Mouse (Mus musculus) hindbrain, postnatal 0 days (tissue): ENCODE measurements around the gene Nsa2. TPM values are rescaled to one million over a fixed set of nuclear protein-coding genes. Genes with fewer than 3 reads are reported as not detected.
"Not testable (repeated sequence)": the region's sequence is repeated elsewhere in the genome, so short reads cannot be mapped to it uniquely, and the experiment has no call there.

Source experiments
- ATAC-seq: fragments of 200-750 bp; cut with Nextera tagmentation; 2 replicates; pipeline ENCODE4 v1.8.0; 2017; ENCODE audit warnings: mild to moderate bottlenecking, moderate TSS enrichment, moderate library complexity
- DNase-seq: peaks from one replicate; pipeline ENCODE4 v3.0.0-alpha.2; 2015; ENCODE audit warnings: low spot score
- H3K27ac ChIP-seq: fragments of 300-500 bp; sonication (generic); 2 replicates; pipeline ENCODE4 v1.5.1; 2014; ENCODE audit warnings: mild to moderate bottlenecking
- H3K27me3 ChIP-seq: fragments of 300-500 bp; sonication (generic); 2 replicates; pipeline ENCODE4 v1.6.1; 2014; ENCODE audit warnings: low read length, mixed read lengths; ENCODE audit not compliant: insufficient read depth
- H3K36me3 ChIP-seq: fragments of 300-500 bp; sonication (generic); 2 replicates; pipeline ENCODE4 v1.6.1; 2014; ENCODE audit warnings: low read length, mixed read lengths; ENCODE audit not compliant: insufficient read depth
- H3K4me1 ChIP-seq: fragments of 300-500 bp; sonication (generic); 2 replicates; pipeline ENCODE4 v1.6.1; 2014; ENCODE audit warnings: antibody characterized with exemption, low read length, mixed read lengths; ENCODE audit not compliant: insufficient read depth
- H3K4me2 ChIP-seq: fragments of 300-500 bp; sonication (generic); 2 replicates; pipeline ENCODE4 v1.6.1; 2014; ENCODE audit warnings: low read depth, mild to moderate bottlenecking, low read length, moderate library complexity, mixed read lengths
- H3K4me3 ChIP-seq: fragments of 300-500 bp; sonication (generic); 2 replicates; pipeline ENCODE4 v1.5.1; 2014; ENCODE audit warnings: low read length
- H3K9ac ChIP-seq: fragments of 300-500 bp; sonication (generic); replicated peaks from 2 replicates; pipeline ENCODE4 v1.6.1; 2014; ENCODE audit warnings: mild to moderate bottlenecking, low read length, moderate library complexity, mixed read lengths
- H3K9me3 ChIP-seq: fragments of 300-500 bp; sonication (generic); 2 replicates; pipeline ENCODE4 v1.6.1; 2016; ENCODE audit warnings: low read length, mixed read lengths
- CTCF ChIP-seq: IDR thresholded peaks from 2 replicates; pipeline ENCODE4 v1.5.1; 2016; ENCODE audit warnings: antibody characterized with exemption, control low read depth, low read depth
- WGBS: fragments of 180-500 bp; shearing (Covaris S2); extraction: QIAGEN DNeasy Blood & Tissue Kit; methylation state at CpG from one replicate; pipeline ENCODE4 v1.1.7; 2014; 5-methylcytosine and 5-hydroxymethylcytosine counted together
- polyA plus RNA-seq: library from polyadenylated mRNA; unstranded; fragments of >200 nt; fragmentation: Nextera tagmentation; extraction: Ambion mirVana; gene quantifications from 2 replicates; pipeline ENCODE4 v1.2.1, GENCODE M21; 2015
- total RNA-seq: library from RNA; depleted of rRNA; stranded (reverse); fragments of >200 nt; gene quantifications from 2 replicates; pipeline ENCODE4 v1.2.3, GENCODE M21; 2014

Gene Nsa2
- total and polyA plus RNA-seq, 2 experiments from 2014 or later = 21.6 to 41.7 TPM

DNA sequence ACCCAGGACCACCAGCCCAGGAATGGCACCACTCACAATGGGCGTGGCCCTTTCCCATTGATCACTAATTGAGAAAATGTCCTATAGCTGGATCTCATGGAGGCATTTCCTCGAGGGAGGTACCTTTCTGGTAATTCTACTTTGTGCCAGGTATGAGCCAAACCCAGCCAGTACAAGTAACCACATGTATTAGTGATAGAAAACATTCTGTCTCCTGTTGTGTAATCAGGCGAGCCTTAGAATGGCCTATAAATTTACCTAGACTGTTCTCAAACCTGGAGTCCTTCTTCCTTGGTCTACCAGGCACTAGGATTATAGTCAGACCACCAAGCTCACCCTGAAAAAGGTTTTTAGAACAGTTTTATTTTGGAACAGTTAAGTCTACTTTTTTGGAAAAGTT lies 16.4 kb downstream of the Nsa2 start:
- Histone ChIP-seq H3K9ac (no peak overlapping the region), H3K4me2 (no peak overlapping the region), H3K4me3 (no peak overlapping the region), H3K4me1 (no peaks in the 10 kb centered on the region), H3K36me3 (peaks cover 13% of the 10 kb centered on the region), H3K27me3 (no peaks in the 10 kb centered on the region), H3K27ac (no peak overlapping the region), H3K9me3 (no peaks in the 10 kb centered on the region)
- no peak for TF ChIP-seq CTCF
- no peak for DNase-seq
- ATAC-seq = no peak
- WGBS = 82% methylated on average over 3 of the region's 3 CpGs

DNA sequence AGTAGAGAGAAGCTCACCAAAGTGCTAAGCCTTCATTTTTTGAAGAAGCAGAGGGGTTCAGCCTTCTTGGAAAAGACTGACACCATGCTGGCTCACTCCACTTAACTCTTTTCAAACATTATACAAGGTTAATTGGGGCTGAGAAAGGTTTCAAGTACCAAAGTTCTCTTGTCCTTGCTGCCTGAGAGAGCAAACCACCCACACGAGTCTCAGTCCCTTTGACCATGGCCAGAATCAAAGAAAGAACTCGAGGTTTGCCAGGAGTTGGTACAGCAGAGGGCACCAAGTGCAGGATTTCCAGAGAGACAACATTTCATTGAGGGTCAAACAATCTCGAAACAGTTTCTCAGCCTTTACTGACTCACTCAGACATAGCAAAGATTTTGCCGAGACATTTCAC lies 28.7 kb downstream of the Nsa2 start:
- Histone ChIP-seq H3K27me3 (no peaks in the 10 kb centered on the region), H3K4me3 (no peak overlapping the region), H3K36me3 (0 out of 2 replicates have a peak, but pooled peaks cover 9% of the 10 kb centered on the region), H3K9ac (no peak overlapping the region), H3K4me2 (no peak overlapping the region), H3K4me1 (no peaks in the 10 kb centered on the region), H3K27ac (no peak overlapping the region), H3K9me3 (no peaks in the 10 kb centered on the region)
- ATAC-seq (no peak), DNase-seq (no peak)
- 89% methylated on average over 4 of the region's 4 CpGs for WGBS
- no peak for TF ChIP-seq CTCF

DNA sequence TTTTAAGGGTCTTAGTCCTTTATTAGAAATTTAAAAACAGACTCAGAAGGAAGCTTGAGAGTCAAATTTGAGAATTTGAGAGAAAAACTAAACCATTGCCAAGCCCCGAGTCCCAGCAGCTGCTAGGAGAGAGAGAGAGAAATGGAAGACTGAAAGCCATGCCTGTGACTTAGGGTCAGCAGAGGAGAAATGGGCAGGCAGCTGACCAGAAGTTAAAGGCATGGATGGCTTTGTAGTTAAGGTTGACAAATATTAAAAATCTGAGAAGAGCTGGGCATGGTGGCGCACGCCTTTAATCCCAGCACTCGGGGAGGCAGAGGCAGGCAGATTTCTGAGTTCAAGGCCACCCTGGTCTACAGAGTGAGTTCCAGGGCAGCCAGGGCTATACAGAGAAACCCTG lies 30.0 kb downstream of the Nsa2 start:
- H3K4me3 ChIP-seq, H3K27ac ChIP-seq, H3K27me3 ChIP-seq, H3K9me3 ChIP-seq, ATAC-seq, H3K36me3 ChIP-seq, H3K4me2 ChIP-seq, H3K4me1 ChIP-seq, H3K9ac ChIP-seq, DNase-seq: not testable (repeated sequence)
- WGBS = 97% methylated on average over 4 of the region's 4 CpGs

DNA sequence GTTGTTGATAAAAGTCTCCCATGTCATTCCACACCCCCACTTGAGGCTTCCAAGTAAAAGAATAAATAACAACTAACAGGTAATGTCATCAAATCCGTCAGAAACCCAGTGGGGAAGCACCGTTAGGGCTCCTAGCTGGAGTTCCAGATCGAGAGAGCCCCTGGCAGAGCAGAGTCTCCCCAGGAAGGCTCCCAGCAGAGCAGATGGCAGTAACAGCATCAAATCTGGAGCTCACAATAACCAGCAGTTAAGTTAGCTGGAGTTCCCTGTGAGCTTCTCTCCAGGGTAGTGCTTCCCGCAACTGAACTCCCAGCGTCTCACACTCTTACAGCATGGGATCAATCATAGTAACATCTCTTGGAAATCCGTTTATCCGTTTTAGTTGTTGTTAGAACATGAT lies 32.7 kb downstream of the Nsa2 start:
- ATAC-seq (no peak), DNase-seq (no peak)
- no peak for TF ChIP-seq CTCF
- WGBS = 60% methylated on average over 7 of the region's 7 CpGs
- Histone ChIP-seq H3K27me3 (no peaks in the 10 kb centered on the region), H3K9ac (no peak overlapping the region), H3K36me3 (0 out of 2 replicates have a peak, but pooled peaks cover 3% of the 10 kb centered on the region), H3K4me2 (no peak overlapping the region), H3K4me3 (no peak overlapping the region), H3K9me3 (no peaks in the 10 kb centered on the region), H3K4me1 (no peaks in the 10 kb centered on the region), H3K27ac (no peak overlapping the region)

- Histone ChIP-seq H3K36me3 (no peaks in the 10 kb centered on the region), H3K4me1 (no peaks in the 10 kb centered on the region), H3K27ac (no peak within 1 kb of the TSS), H3K9ac (no peak within 1 kb of the TSS), H3K27me3 (no peaks in the 10 kb centered on the region), H3K4me2 (no peak within 1 kb of the TSS), H3K4me3 (no peak within 1 kb of the TSS), H3K9me3 (no peaks in the 10 kb centered on the region)
- TF ChIP-seq CTCF = peak; percentile 93
- WGBS = 73% methylated on average over 22 of the region's 22 CpGs
- ATAC-seq = peak; percentile 72
- DNase-seq = peak; percentile 87
Observed at GRCm38 (mm10) chr13:97099187-97099852, 38.4 kb downstream of the Nsa2 start, which contains the start of gene Gm6169. Gm6169 (minus strand) TSS chr13:97099237.

DNA sequence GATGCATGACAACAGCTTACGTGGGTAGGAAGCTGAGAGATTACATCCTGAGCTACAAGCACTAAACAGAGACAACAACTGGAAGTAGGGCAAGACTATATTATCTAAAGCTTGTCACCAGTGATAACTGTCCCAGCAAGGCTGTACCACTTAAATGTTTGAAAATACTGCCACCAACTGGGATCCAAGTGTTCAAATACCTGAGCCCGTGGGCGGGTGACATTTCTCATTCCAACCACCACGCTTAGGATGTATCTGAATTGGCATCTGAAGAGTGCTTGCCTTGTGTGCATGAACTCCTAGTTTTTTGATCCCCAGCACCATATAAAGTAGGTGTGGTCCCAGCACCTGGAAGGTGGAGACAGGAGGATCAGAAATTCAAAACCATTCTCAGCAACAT lies 42.0 kb downstream of the Nsa2 start:
- Histone ChIP-seq H3K27me3 (no peaks in the 10 kb centered on the region), H3K4me1 (no peaks in the 10 kb centered on the region), H3K4me2 (no peak overlapping the region), H3K9ac (no peak overlapping the region), H3K36me3 (no peaks in the 10 kb centered on the region), H3K4me3 (no peak overlapping the region), H3K27ac (no peak overlapping the region), H3K9me3 (no peaks in the 10 kb centered on the region)
- DNase-seq = no peak
- 0 out of 2 replicates have a peak, but pooled peaks have one; percentile 2 for TF ChIP-seq CTCF
- WGBS = 89% methylated on average over 4 of the region's 4 CpGs
- no peak for ATAC-seq

DNA sequence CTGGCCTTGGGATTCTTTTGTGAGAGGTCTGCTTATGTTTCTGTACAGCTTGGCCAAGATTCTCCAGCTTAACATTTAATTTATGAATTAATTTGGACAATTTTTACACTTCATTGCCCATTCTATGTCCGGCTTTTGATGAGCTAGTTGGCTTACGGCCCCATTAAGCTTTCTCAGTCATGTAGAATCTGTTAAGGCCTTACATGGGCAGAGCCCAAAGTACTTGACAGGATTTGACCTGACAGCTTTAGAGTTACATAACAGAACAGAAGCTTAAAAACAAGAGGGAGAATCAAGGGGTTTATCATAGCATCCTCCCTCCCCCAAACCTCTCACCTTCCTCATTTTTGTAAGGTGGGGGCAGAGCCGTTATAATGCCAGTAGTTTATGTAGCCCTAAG lies 49.6 kb downstream of the Nsa2 start:
- Histone ChIP-seq H3K4me1 (no peaks in the 10 kb centered on the region), H3K27me3 (no peaks in the 10 kb centered on the region), H3K4me3 (no peak overlapping the region), H3K36me3 (no peaks in the 10 kb centered on the region), H3K9me3 (no peaks in the 10 kb centered on the region), H3K9ac (no peak overlapping the region), H3K27ac (no peak overlapping the region), H3K4me2 (no peak overlapping the region)
- WGBS = 55% methylated on average over 3 of the region's 3 CpGs
- peak; percentile 71 for DNase-seq
- ATAC-seq = peak; percentile 56; the same call in 1 of the 2 replicates
- TF ChIP-seq CTCF = no peak
